ENCODE assay signal across 8 mouse cellular contexts in the genomic region with DNA sequence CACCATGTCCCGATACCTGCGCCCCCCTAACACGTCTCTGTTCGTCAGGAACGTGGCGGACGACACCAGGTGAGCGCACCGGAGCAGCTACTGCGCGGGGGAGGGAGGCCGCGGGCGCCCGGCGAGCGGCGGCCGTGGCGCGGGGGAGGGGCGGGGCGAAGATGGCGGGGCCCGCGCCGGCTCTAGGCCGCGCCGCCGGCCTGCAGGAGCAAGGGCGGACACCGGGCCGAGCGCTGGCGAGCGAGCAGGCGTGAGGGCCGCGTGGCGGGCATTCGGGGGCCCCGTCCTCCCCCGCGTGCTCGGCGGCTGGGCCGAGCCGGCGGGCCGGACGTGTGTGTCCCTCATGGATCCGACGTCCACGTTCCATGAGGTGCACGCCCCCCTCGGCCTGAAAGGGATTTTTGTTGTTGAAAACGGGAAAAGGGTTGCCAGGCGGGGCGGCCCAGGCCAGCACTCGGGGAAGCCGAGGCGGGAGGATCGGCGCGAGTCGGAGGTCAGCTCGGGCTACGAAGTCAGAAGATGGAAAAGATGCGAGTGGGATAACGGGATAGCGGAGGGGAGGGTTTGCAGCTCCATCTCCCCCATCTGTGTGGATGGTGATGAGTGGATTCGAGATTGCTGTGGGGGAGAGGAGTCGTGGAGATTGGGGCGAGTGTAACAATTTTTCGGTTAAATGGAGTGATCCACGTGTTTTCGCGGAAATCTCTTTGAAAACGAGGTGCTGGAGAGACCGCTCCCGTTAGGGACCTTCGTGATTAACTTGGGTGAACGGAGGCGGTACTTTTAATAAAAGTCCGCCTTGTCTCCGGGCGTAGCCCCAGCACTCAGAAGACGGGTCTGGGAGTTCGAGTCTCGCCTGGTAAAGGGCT. TPM values are rescaled to one million over a fixed set of nuclear protein-coding genes. Genes with fewer than 3 reads are reported as not detected.
A peak's percentile ranks its signal among the peaks of the same experiment; 100 is the strongest.
DNase-seq lines count a peak whose midpoint lies in the region; ATAC-seq lines count a peak whose summit lies in the region.

No protein-coding gene starts in this region.

- peak overlapping the region; percentile 93 for H3K9ac ChIP-seq in embryonic facial prominence, embryonic 15.5 days
- H3K9ac ChIP-seq in heart, embryonic 13.5 days = peak overlapping the region; percentile 96
- peak overlapping the region; percentile 86 for H3K9ac ChIP-seq in neural tube, embryonic 14.5 days (replicated peaks; ENCODE audit: low read depth, low read length)

- no peaks in the 10 kb centered on the region for H3K9me3 ChIP-seq in embryonic facial prominence, embryonic 15.5 days (replicated peaks)
- no peaks in the 10 kb centered on the region for H3K9me3 ChIP-seq in heart, embryonic 13.5 days
- H3K9me3 ChIP-seq in neural tube, embryonic 14.5 days (ENCODE audit: control insufficient read depth, low read length) = no peaks in the 10 kb centered on the region

- peaks cover 34% of the 10 kb centered on the region for H3K4me1 ChIP-seq in embryonic facial prominence, embryonic 15.5 days
- H3K4me1 ChIP-seq in heart, embryonic 13.5 days = peaks cover 51% of the 10 kb centered on the region
- H3K4me1 ChIP-seq in neural tube, embryonic 14.5 days (ENCODE audit: control insufficient read depth, insufficient read depth, low read length) = peaks cover 25% of the 10 kb centered on the region

- peak overlapping the region; percentile 95 for H3K4me3 ChIP-seq in embryonic facial prominence, embryonic 15.5 days (replicated peaks)
- H3K4me3 ChIP-seq in heart, embryonic 13.5 days = peak overlapping the region; percentile 95
- H3K4me3 ChIP-seq in neural tube, embryonic 14.5 days (ENCODE audit: low read depth, low read length) = peak overlapping the region; percentile 93

- under 1% methylated on average over 91 of the region's 91 CpGs for WGBS in embryonic facial prominence, embryonic 15.5 days
- WGBS in heart, embryonic 13.5 days = under 1% methylated on average over 77 of the region's 91 CpGs
- WGBS in neural tube, embryonic 14.5 days = under 1% methylated on average over 67 of the region's 91 CpGs

- peak overlapping the region; percentile 79 for H3K4me2 ChIP-seq in embryonic facial prominence, embryonic 15.5 days (replicated peaks)
- peak overlapping the region; percentile 93 for H3K4me2 ChIP-seq in heart, embryonic 13.5 days
- H3K4me2 ChIP-seq in neural tube, embryonic 14.5 days (ENCODE audit: low read depth, low read length) = peak overlapping the region; percentile 76

- 0 out of 2 replicates have a peak, but pooled peaks cover 5% of the 10 kb centered on the region for H3K36me3 ChIP-seq in embryonic facial prominence, embryonic 15.5 days
- H3K36me3 ChIP-seq in heart, embryonic 13.5 days = peaks cover 8% of the 10 kb centered on the region; the same call in 1 of the 2 replicates
- H3K36me3 ChIP-seq in neural tube, embryonic 14.5 days (ENCODE audit: control insufficient read depth, insufficient read depth, low read length) = no peaks in the 10 kb centered on the region

- peak overlapping the region; percentile 99 for H3K27ac ChIP-seq in embryonic facial prominence, embryonic 15.5 days (replicated peaks)
- peak overlapping the region; percentile 97 for H3K27ac ChIP-seq in heart, embryonic 13.5 days (replicated peaks)
- H3K27ac ChIP-seq in neural tube, embryonic 14.5 days (ENCODE audit: low read depth, low read length) = peak overlapping the region; percentile 97

- DNase-seq in CD4-positive helper T cell, adult 2 months (ENCODE audit: low read depth, low spot score) = peak; percentile 60
- peak; percentile 85 for DNase-seq in adrenal gland, postnatal 14 days
- DNase-seq in kidney, postnatal 10 days = peak; percentile 82
- DNase-seq in lung, adult 18-20 months = peak; percentile 71 to 75
- peak; percentile 43 to 67 for DNase-seq in thymus, postnatal 36 days

- H3K27me3 ChIP-seq in embryonic facial prominence, embryonic 15.5 days = no peaks in the 10 kb centered on the region
- H3K27me3 ChIP-seq in heart, embryonic 13.5 days (replicated peaks) = no peaks in the 10 kb centered on the region
- H3K27me3 ChIP-seq in neural tube, embryonic 14.5 days (ENCODE audit: control insufficient read depth, insufficient read depth, low read length) = no peaks in the 10 kb centered on the region

- ATAC-seq in embryonic facial prominence, embryonic 15.5 days (ENCODE audit: insufficient number of reproducible peaks, low FRiP score, low TSS enrichment, low read depth) = peak; percentile 68
- ATAC-seq in heart, embryonic 13.5 days (ENCODE audit: extremely low read depth, insufficient number of reproducible peaks, low FRiP score, low TSS enrichment) = peak; percentile 82
- ATAC-seq in neural tube, embryonic 14.5 days (ENCODE audit: low read depth) = peak; percentile 79

RNA-seq across cellular contexts. Expression of a gene that starts 0.9 kb away (rescaled TPM):
- 119 and 125 TPM in 2 replicates for total RNA-seq in adrenal gland, postnatal 14 days (2021)
- polyA plus RNA-seq in embryonic facial prominence, embryonic 15.5 days (2015; fragmentation: Nextera tagmentation; extraction: Ambion mirVana) = 198 and 214 TPM in 2 replicates
- 130 and 140 TPM in 2 replicates for polyA plus RNA-seq in heart, embryonic 13.5 days (2015; fragmentation: Nextera tagmentation; extraction: Ambion mirVana)
- 219 and 228 TPM in 2 replicates for polyA plus RNA-seq in neural tube, embryonic 14.5 days (2014; fragmentation: Nextera tagmentation; extraction: Ambion mirVana)

RNA-seq across cellular contexts. Expression of a gene that starts 17.2 kb away (rescaled TPM):
- total RNA-seq in adrenal gland, postnatal 14 days (2021) = 110 and 149 TPM in 2 replicates
- polyA plus RNA-seq in embryonic facial prominence, embryonic 15.5 days (2015; fragmentation: Nextera tagmentation; extraction: Ambion mirVana) = 157 and 161 TPM in 2 replicates
- 114 and 125 TPM in 2 replicates for polyA plus RNA-seq in heart, embryonic 13.5 days (2015; fragmentation: Nextera tagmentation; extraction: Ambion mirVana)
- 85.7 and 100 TPM in 2 replicates for polyA plus RNA-seq in neural tube, embryonic 14.5 days (2014; fragmentation: Nextera tagmentation; extraction: Ambion mirVana)

RNA-seq across cellular contexts. Expression of a gene that starts 38.7 kb away (rescaled TPM):
- 1.9 and 4.7 TPM in 2 replicates for total RNA-seq in adrenal gland, postnatal 14 days (2021)
- 0.85 and 1.0 TPM in 2 replicates for polyA plus RNA-seq in embryonic facial prominence, embryonic 15.5 days (2015; fragmentation: Nextera tagmentation; extraction: Ambion mirVana)
- 0.29 and 0.36 TPM in 2 replicates for polyA plus RNA-seq in heart, embryonic 13.5 days (2015; fragmentation: Nextera tagmentation; extraction: Ambion mirVana)
- polyA plus RNA-seq in neural tube, embryonic 14.5 days (2014; fragmentation: Nextera tagmentation; extraction: Ambion mirVana) = 0.13 and 0.15 TPM in 2 replicates

Comparison
In these comparisons a context has a peak if more than half of its experiments do, and no peak if none do; other contexts are left out.
1. Peak in every context shown above with its lines: DNase-seq, ATAC-seq, H3K4me3 ChIP-seq and H3K27ac ChIP-seq.